Mouse (Mus musculus) brain, embryonic 14.5 days (tissue): ENCODE results near the gene Cmip.

Source experiments
- CTCF ChIP-seq: fragments of 200-500 bp; IDR thresholded peaks from 2 replicates; pipeline ENCODE4 v1.5.1; 2012; ENCODE audit warnings: inconsistent platforms, mild to moderate bottlenecking, moderate library complexity, borderline replicate concordance; ENCODE audit not compliant: insufficient read depth, insufficient read length; ENCODE audit errors: extremely low read depth
- POLR2A ChIP-seq: fragments of 200-500 bp; IDR thresholded peaks from 2 replicates; pipeline ENCODE4 v1.6.1; 2012; ENCODE audit warnings: mild to moderate bottlenecking, inconsistent platforms, borderline replicate concordance; ENCODE audit not compliant: poor library complexity, insufficient read depth, insufficient read length, severe bottlenecking; ENCODE audit errors: extremely low read depth

DNA sequence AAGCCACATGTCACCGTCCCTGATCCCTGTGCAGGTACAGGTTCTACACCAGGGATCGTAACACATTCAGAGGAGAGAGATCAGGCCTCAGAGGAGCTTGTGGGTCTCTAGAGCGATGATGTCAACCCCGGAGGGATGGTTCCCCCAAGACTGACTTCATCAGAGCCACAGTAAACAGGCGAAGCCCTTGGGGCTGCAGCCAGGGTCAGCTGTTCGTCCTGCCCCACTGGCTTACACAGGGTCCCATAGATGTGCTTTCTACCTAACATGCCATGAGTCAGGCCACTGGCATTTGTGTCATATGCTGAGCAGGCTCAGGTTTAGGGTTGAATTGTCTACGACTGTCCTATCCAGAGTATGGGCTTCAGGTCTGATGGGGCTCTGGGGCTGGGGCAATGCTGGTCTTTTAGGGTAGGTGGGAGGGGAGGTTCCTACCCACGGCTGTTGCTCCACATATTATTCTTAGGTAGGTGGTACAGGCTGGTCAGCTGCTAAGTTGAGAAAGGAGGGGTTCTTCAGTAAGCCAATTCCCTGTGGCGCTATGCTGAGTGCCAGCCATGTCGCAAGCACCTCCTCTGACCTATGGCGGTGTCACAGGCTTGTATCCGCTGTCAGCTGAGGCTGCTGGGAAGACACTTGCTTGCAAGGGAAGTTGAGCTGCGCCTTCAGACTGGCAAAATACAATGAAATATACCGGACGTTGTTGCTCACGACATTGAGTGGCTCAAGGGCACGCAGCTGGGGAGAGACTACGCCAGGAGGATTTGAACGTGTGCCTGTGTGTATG lies 107.7 kb downstream of the Cmip start:
- TF ChIP-seq POLR2A (no peak), CTCF (no peak)
